In genomic region chr2:166745849-166746248, GRCm38 (mm10) we compare ENCODE assay signal across 10 mouse cellular contexts. TPM values are rescaled to one million over a fixed set of nuclear protein-coding genes. Genes with fewer than 3 reads are reported as not detected.
DNase-seq lines count a peak whose midpoint lies in the region; ATAC-seq and TF ChIP-seq lines count a peak whose summit lies in the region.
"Had no signal": no experiment of that assay in that cellular context is flagged by ENCODE, and none has a peak within 500 bp of the region (broad histone marks: within the 10 kb centered on the region; RNA-seq: fewer than 3 reads in every experiment).

No protein-coding gene starts in this region.

- no peak overlapping the region for H3K4me2 ChIP-seq in liver, embryonic 11.5 days
- no peak overlapping the region for H3K4me2 ChIP-seq in forebrain, embryonic 16.5 days (ENCODE audit: low read length)

- TF ChIP-seq CTCF in MEL (IDR thresholded peaks at IDR 0.05 in 2 of 3, conservative IDR thresholded peaks at IDR 0.05 in 1 of 3; ENCODE audit: control insufficient read depth in 1 of 3, insufficient read depth in 1 of 3, low read depth in 2 of 3, low read length in 3 of 3, poor library complexity in 1 of 3, severe bottlenecking in 1 of 3) = no peak
- no peak for TF ChIP-seq CTCF in spleen, adult 2 months (IDR thresholded peaks at IDR 0.05; ENCODE audit: extremely low read depth, insufficient read depth, insufficient read length, insufficient replicate concordance)

- 0 out of 2 replicates have a peak, but pooled peaks have one; percentile 6 for ATAC-seq in liver, embryonic 11.5 days (replicated peaks; ENCODE audit: low FRiP score)
- no peak for ATAC-seq in forebrain, embryonic 16.5 days
- ATAC-seq: forebrain, postnatal 0 days had no signal

- H3K79me2 ChIP-seq in MEL (ENCODE audit: control insufficient read depth, insufficient read depth, low read length, poor library complexity) = no peaks in the 10 kb centered on the region

- H3K36me3 ChIP-seq in MEL (ENCODE audit: control insufficient read depth in 1 of 2, insufficient read depth in 2 of 2, low read length in 2 of 2) = peaks cover 0 to 4% of the 10 kb centered on the region in 2 experiments; a peak in 1 of 4 replicates
- H3K36me3 ChIP-seq in liver, embryonic 11.5 days (ENCODE audit: control insufficient read depth, insufficient read depth, low read length) = no peaks in the 10 kb centered on the region
- H3K36me3 ChIP-seq in spleen, adult 2 months (ENCODE audit: control insufficient read depth, insufficient read depth, low read length) = no peaks in the 10 kb centered on the region
- no peaks in the 10 kb centered on the region for H3K36me3 ChIP-seq in forebrain, embryonic 16.5 days (ENCODE audit: control insufficient read depth, insufficient read depth)

- peaks cover 0 to 2% of the 10 kb centered on the region in 2 experiments; a peak in 1 of 4 replicates for H3K27me3 ChIP-seq in MEL (ENCODE audit: control insufficient read depth in 1 of 2, insufficient read depth in 2 of 2, low read length in 2 of 2)
- H3K27me3 ChIP-seq in liver, embryonic 11.5 days (replicated peaks; ENCODE audit: control insufficient read depth, insufficient read depth, low read length) = no peaks in the 10 kb centered on the region
- H3K27me3 ChIP-seq in spleen, adult 2 months (ENCODE audit: control insufficient read depth, insufficient read depth, low read length) = no peaks in the 10 kb centered on the region
- no peaks in the 10 kb centered on the region for H3K27me3 ChIP-seq in forebrain, embryonic 16.5 days (replicated peaks; ENCODE audit: control insufficient read depth, insufficient read depth, low read length)

- no peaks in the 10 kb centered on the region for H3K9me3 ChIP-seq in MEL (replicated peaks; ENCODE audit: insufficient read depth, low read length)
- no peaks in the 10 kb centered on the region for H3K9me3 ChIP-seq in liver, embryonic 11.5 days (ENCODE audit: control insufficient read depth, low read length)
- no peaks in the 10 kb centered on the region for H3K9me3 ChIP-seq in forebrain, embryonic 16.5 days (ENCODE audit: control insufficient read depth, low read length)

- H3K27ac ChIP-seq in MEL (ENCODE audit: control insufficient read depth, low read depth, low read length) = peak overlapping the region; percentile 13; the same call in 1 of the 2 replicates
- H3K27ac ChIP-seq in liver, embryonic 11.5 days (ENCODE audit: low read depth, low read length) = no peak overlapping the region
- H3K27ac ChIP-seq in spleen, adult 2 months (ENCODE audit: insufficient read depth, low read length) = 0 out of 2 replicates have a peak overlapping the region, but pooled peaks have one; percentile 24
- no peak overlapping the region for H3K27ac ChIP-seq in forebrain, embryonic 16.5 days (ENCODE audit: low read length)

- no peak for TF ChIP-seq RAD21 in MEL (IDR thresholded peaks at IDR 0.05; ENCODE audit: low read depth, low read length)

- DNase-seq in A20 (ENCODE audit: low read depth, low spot score) (peak; percentile 90), MEL (ENCODE audit: low read depth, low spot score) (peak; percentile 63)
- DNase-seq in liver, embryonic 11.5 days (ENCODE audit: low spot score) = no peak
- peak; percentile 32 to 45 for DNase-seq in spleen, adult 2 months (ENCODE audit: low read depth in 1 of 2, low spot score in 2 of 2)
- DNase-seq in adrenal gland, postnatal 14 days = no peak
- DNase-seq in yolk sac, embryonic 10.5 days (ENCODE audit: low spot score) = no peak
- DNase-seq: forebrain, postnatal 0 days; lung, adult 2 months; retina, postnatal 1 day had no signal

- H3K4me1 ChIP-seq in MEL (ENCODE audit: control insufficient read depth in 1 of 2, insufficient read depth in 2 of 2, low read length in 2 of 2) = peaks cover 6 to 14% of the 10 kb centered on the region in 2 experiments
- peaks cover 4% of the 10 kb centered on the region; the same call in 1 of the 2 replicates for H3K4me1 ChIP-seq in liver, embryonic 11.5 days (replicated peaks; ENCODE audit: control insufficient read depth, insufficient read depth, low read length)
- H3K4me1 ChIP-seq in spleen, adult 2 months (ENCODE audit: control insufficient read depth, insufficient read depth, insufficient read length) = peaks cover 13% of the 10 kb centered on the region; the same call in 1 of the 2 replicates
- no peaks in the 10 kb centered on the region for H3K4me1 ChIP-seq in forebrain, embryonic 16.5 days (replicated peaks; ENCODE audit: control insufficient read depth, insufficient read depth, low read length)

- TF ChIP-seq POLR2A in MEL (IDR thresholded peaks at IDR 0.05; ENCODE audit: control insufficient read depth in 1 of 2, insufficient read depth in 1 of 2, low read depth in 1 of 2, low read length in 2 of 2, poor library complexity in 1 of 2) = no peak
- no peak for TF ChIP-seq POLR2A in spleen, adult 2 months (IDR thresholded peaks at IDR 0.05; ENCODE audit: low read depth, low read length)

- 66% methylated on average over 9 of the region's 9 CpGs for WGBS in liver, embryonic 11.5 days
- 12% methylated on average over 9 of the region's 9 CpGs for WGBS in spleen, adult 2 months
- 91% methylated on average over 9 of the region's 9 CpGs for WGBS in forebrain, embryonic 16.5 days

- no peak overlapping the region for H3K9ac ChIP-seq in MEL (ENCODE audit: control insufficient read depth, low read depth, low read length, poor library complexity, severe bottlenecking)
- H3K9ac ChIP-seq in liver, embryonic 11.5 days (ENCODE audit: low read depth, low read length) = no peak overlapping the region
- H3K9ac ChIP-seq in forebrain, embryonic 16.5 days (replicated peaks; ENCODE audit: low read depth, low read length) = no peak overlapping the region
- H3K9ac ChIP-seq: forebrain, postnatal 0 days had no signal

- no peak overlapping the region for H3K4me3 ChIP-seq in MEL (ENCODE audit: control insufficient read depth in 1 of 2, insufficient read depth in 1 of 2, low read depth in 2 of 2, low read length in 2 of 2)
- no peak overlapping the region for H3K4me3 ChIP-seq in liver, embryonic 11.5 days (ENCODE audit: low read depth, low read length)
- H3K4me3 ChIP-seq in spleen, adult 2 months (ENCODE audit: extremely low read depth, insufficient read depth, insufficient read length) = no peak overlapping the region
- no peak overlapping the region for H3K4me3 ChIP-seq in forebrain, embryonic 16.5 days (replicated peaks; ENCODE audit: low read length)

- no peak for TF ChIP-seq EP300 in MEL (IDR thresholded peaks at IDR 0.05; ENCODE audit: low read depth in 1 of 2, low read length in 2 of 2)

TF ChIP-seq in MEL, 35 proteins besides CTCF, POLR2A, EP300 and RAD21:
- TF ChIP-seq MAZ (IDR thresholded peaks at IDR 0.05; ENCODE audit: low read depth, low read length) = 0 out of 2 replicates have a peak, but pooled peaks have one; percentile 34
- no peak for TF ChIP-seq POLR2AphosphoS5 (IDR thresholded peaks at IDR 0.05; ENCODE audit: borderline replicate concordance, low read depth, low read length)
- TF ChIP-seq USF2 (IDR thresholded peaks at IDR 0.05; ENCODE audit: borderline replicate concordance in 1 of 2, insufficient read depth in 1 of 2, low read depth in 1 of 2, low read length in 2 of 2) = no peak

RNA-seq across cellular contexts. Expression of gene Prex1, which starts 32.2 kb away (rescaled TPM):
- 8.0 and 8.5 TPM in 2 replicates for total RNA-seq in MEL (2012; rRNA removed)
- 10 to 100 TPM; 15.8 to 33.1 TPM for polyA plus RNA-seq in MEL (2012; ENCODE audit: insufficient read depth in 1 of 2, insufficient read length in 2 of 2, low read depth in 1 of 2, low replicate concordance in 2 of 2, missing spikeins in 1 of 2)
- polyA plus RNA-seq in liver, embryonic 11.5 days (2014; fragmentation: Nextera tagmentation; extraction: Ambion mirVana) = 16.1 and 16.5 TPM in 2 replicates
- polyA plus RNA-seq in spleen, adult 2 months (2012; rRNA removed) = 123 and 154 TPM in 2 replicates
- 13.6 and 18.6 TPM in 2 replicates for total RNA-seq in adrenal gland, postnatal 14 days (2021)
- polyA plus RNA-seq in forebrain, embryonic 16.5 days (2015; fragmentation: Nextera tagmentation; extraction: Ambion mirVana) = 38.5 and 40.5 TPM in 2 replicates

RNA-seq across cellular contexts. Expression of gene Trp53rkb, which starts 46.5 kb away (rescaled TPM):
- 7.6 and 8.9 TPM in 2 replicates for total RNA-seq in MEL (2012; rRNA removed)
- polyA plus RNA-seq in MEL (2012; ENCODE audit: insufficient read depth in 1 of 2, insufficient read length in 2 of 2, low read depth in 1 of 2, low replicate concordance in 2 of 2, missing spikeins in 1 of 2) = 1 to 10 TPM in 1 of 2 experiments, not detected in 1; 6.8 TPM
- 7.6 and 9.5 TPM in 2 replicates for polyA plus RNA-seq in liver, embryonic 11.5 days (2014; fragmentation: Nextera tagmentation; extraction: Ambion mirVana)
- polyA plus RNA-seq in spleen, adult 2 months (2012; rRNA removed) = 4.1 and 4.7 TPM in 2 replicates
- 4.4 and 6.4 TPM in 2 replicates for total RNA-seq in adrenal gland, postnatal 14 days (2021)
- 8.7 and 9.0 TPM in 2 replicates for polyA plus RNA-seq in forebrain, embryonic 16.5 days (2015; fragmentation: Nextera tagmentation; extraction: Ambion mirVana)

RNA-seq across cellular contexts. Expression of gene Arfgef2, which starts 59.5 kb away (rescaled TPM):
- 18.3 and 19.1 TPM in 2 replicates for total RNA-seq in MEL (2012; rRNA removed)
- polyA plus RNA-seq in MEL (2012; ENCODE audit: insufficient read depth in 1 of 2, insufficient read length in 2 of 2, low read depth in 1 of 2, low replicate concordance in 2 of 2, missing spikeins in 1 of 2) = 10 to 100 TPM; 24.5 to 27.4 TPM
- polyA plus RNA-seq in liver, embryonic 11.5 days (2014; fragmentation: Nextera tagmentation; extraction: Ambion mirVana) = 11.3 and 12.7 TPM in 2 replicates
- polyA plus RNA-seq in spleen, adult 2 months (2012; rRNA removed) = 11.6 and 13.2 TPM in 2 replicates
- total RNA-seq in adrenal gland, postnatal 14 days (2021) = 49.3 and 54.7 TPM in 2 replicates
- 3.2 and 3.4 TPM in 2 replicates for polyA plus RNA-seq in forebrain, embryonic 16.5 days (2015; fragmentation: Nextera tagmentation; extraction: Ambion mirVana)

Comparison
In these comparisons a context has a peak if more than half of its experiments do, and no peak if none do; other contexts are left out.
1. DNase-seq: peak in A20 (single experiment), MEL (single experiment) and spleen, adult 2 months (2 of 2); none in liver, embryonic 11.5 days (single experiment), adrenal gland, postnatal 14 days (single experiment) and yolk sac, embryonic 10.5 days (single experiment).
2. H3K27ac ChIP-seq: peak in MEL (single experiment) and spleen, adult 2 months (single experiment); none in liver, embryonic 11.5 days (single experiment) and forebrain, embryonic 16.5 days (single experiment).